Mouse (Mus musculus): ENCODE data around the gene Lif. TPM values are rescaled to one million over a fixed set of nuclear protein-coding genes. Genes with fewer than 3 reads are reported as not detected.

The Lif gene
- polyA plus RNA-seq, 1 experiment, result 0.67 TPM

DNA sequence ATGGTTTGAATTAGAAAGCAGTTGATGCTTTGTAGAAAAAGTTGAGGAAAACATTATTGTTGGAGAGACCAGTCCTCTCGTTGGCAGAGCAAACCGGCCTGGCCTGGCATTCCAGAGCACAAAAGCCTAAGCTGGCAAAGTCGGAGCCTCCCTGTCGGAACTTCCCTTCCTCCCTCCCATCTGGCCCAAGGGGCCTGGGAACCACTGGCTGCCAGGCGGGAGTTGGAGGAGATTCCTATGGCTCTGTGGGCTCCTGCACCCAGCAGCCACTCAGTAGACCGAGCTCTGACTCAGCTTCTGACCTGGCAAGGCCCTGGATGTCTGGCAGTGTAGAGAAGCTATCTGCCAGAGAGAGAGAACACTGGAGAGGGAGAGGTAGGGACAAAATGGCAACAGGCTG lies 34.3 kb downstream of the Lif start:
- Histone ChIP-seq H3K27ac (ENCODE audit: insufficient read depth, low read depth, low read length) (no peak overlapping the region), H3K4me1 (ENCODE audit: control insufficient read depth, insufficient read depth, low read length) (peaks cover 10% of the 10 kb centered on the region; the same call in 1 of the 2 replicates), H3K4me3 (ENCODE audit: insufficient read depth, low read depth, low read length) (no peak overlapping the region), H3K36me3 (ENCODE audit: control insufficient read depth, insufficient read depth, low read length) (no peaks in the 10 kb centered on the region), H3K27me3 (replicated peaks; ENCODE audit: control insufficient read depth, insufficient read depth, low read length) (no peaks in the 10 kb centered on the region)
- DNase-seq, result no peak
- TF ChIP-seq POLR2A (IDR thresholded peaks at IDR 0.05; ENCODE audit: low read depth, low read length) (no peak), CTCF (conservative IDR thresholded peaks at IDR 0.05; ENCODE audit: insufficient read depth, insufficient read length, low read depth, low read length) (no peak)
- 70% methylated on average over 6 of the region's 6 CpGs for WGBS

GRCm38 (mm10) chr11:4292224-4292887 lies 35.0 kb downstream of the Lif start:
- 72% methylated on average over 8 of the region's 8 CpGs for WGBS

GRCm38 (mm10) chr11:4292888-4293247 lies 35.5 kb downstream of the Lif start:
- TF ChIP-seq CTCF (conservative IDR thresholded peaks at IDR 0.05; ENCODE audit: insufficient read depth, insufficient read length, low read depth, low read length) (no peak), POLR2A (IDR thresholded peaks at IDR 0.05; ENCODE audit: low read depth, low read length) (no peak)
- Histone ChIP-seq H3K4me3 (ENCODE audit: insufficient read depth, low read depth, low read length) (no peak overlapping the region), H3K27me3 (replicated peaks; ENCODE audit: control insufficient read depth, insufficient read depth, low read length) (no peaks in the 10 kb centered on the region), H3K27ac (ENCODE audit: insufficient read depth, low read depth, low read length) (no peak overlapping the region), H3K36me3 (ENCODE audit: control insufficient read depth, insufficient read depth, low read length) (no peaks in the 10 kb centered on the region), H3K4me1 (ENCODE audit: control insufficient read depth, insufficient read depth, low read length) (peaks cover 10% of the 10 kb centered on the region; the same call in 1 of the 2 replicates)
- WGBS, result 80% methylated on average over 6 of the region's 6 CpGs
- DNase-seq, result peak; percentile 33

More at GRCm38 (mm10) chr11:4292224-4292887, 35.0 kb downstream of the Lif start:
- peaks cover 10% of the 10 kb centered on the region; the same call in 1 of the 2 replicates for H3K4me1 ChIP-seq (ENCODE audit: control insufficient read depth, insufficient read depth, low read length)
- H3K27me3 ChIP-seq (replicated peaks; ENCODE audit: control insufficient read depth, insufficient read depth, low read length), result no peaks in the 10 kb centered on the region
- H3K36me3 ChIP-seq (ENCODE audit: control insufficient read depth, insufficient read depth, low read length), result no peaks in the 10 kb centered on the region
- DNase-seq, result no peak
- no peak overlapping the region for H3K4me3 ChIP-seq (ENCODE audit: insufficient read depth, low read depth, low read length)
- H3K27ac ChIP-seq (ENCODE audit: insufficient read depth, low read depth, low read length), result no peak overlapping the region
- no peak for TF ChIP-seq POLR2A (IDR thresholded peaks at IDR 0.05; ENCODE audit: low read depth, low read length)
- no peak for TF ChIP-seq CTCF (conservative IDR thresholded peaks at IDR 0.05; ENCODE audit: insufficient read depth, insufficient read length, low read depth, low read length)

DNA sequence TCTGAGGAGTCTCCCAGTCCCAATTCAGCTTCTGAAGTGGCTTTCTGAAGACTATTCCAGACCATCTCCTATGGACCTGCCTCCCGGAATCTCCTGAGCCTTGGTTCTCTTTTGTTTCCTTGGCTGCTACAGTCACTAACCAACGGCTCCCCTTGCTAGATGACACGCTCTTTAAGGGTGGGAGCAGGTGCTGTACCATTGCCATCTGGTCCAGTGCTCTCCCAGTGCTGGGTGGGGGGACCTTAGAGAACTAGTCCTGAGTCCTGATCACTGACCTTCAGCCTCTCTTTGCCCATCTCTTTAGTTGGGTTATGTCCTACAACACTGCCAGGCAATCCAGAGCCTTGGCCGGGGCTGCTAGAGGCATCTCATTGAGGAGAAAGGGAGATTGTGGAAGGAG lies 36.1 kb downstream of the Lif start:
- no peaks in the 10 kb centered on the region for H3K27me3 ChIP-seq (replicated peaks; ENCODE audit: control insufficient read depth, insufficient read depth, low read length)
- peaks cover 11% of the 10 kb centered on the region; the same call in 1 of the 2 replicates for H3K4me1 ChIP-seq (ENCODE audit: control insufficient read depth, insufficient read depth, low read length)
- no peak overlapping the region for H3K4me3 ChIP-seq (ENCODE audit: insufficient read depth, low read depth, low read length)
- no peak overlapping the region for H3K27ac ChIP-seq (ENCODE audit: insufficient read depth, low read depth, low read length)
- no peak for TF ChIP-seq POLR2A (IDR thresholded peaks at IDR 0.05; ENCODE audit: low read depth, low read length)
- TF ChIP-seq CTCF (conservative IDR thresholded peaks at IDR 0.05; ENCODE audit: insufficient read depth, insufficient read length, low read depth, low read length), result no peak
- no peak for DNase-seq
- H3K36me3 ChIP-seq (ENCODE audit: control insufficient read depth, insufficient read depth, low read length), result no peaks in the 10 kb centered on the region
- WGBS, result 90% methylated on average over 4 of the region's 4 CpGs

DNA sequence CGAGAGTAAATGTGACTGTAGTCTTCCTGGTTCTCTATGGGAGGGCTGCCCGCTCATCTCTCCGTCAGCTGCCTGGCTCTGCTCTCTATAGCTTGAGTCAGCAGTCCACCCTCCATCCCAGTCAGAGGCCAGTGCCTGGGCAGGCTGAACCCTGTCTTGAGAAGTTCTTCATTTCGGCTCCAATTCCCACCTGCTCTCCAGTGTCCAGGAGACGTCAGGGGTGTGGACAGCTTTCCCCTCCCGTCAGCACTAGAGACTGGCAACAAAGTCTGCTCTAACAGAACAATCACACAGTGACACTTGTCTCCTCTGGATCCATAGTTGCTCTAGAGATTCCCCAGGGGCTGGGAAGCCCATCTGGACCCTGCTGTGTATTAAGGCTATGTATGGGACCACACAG lies 36.7 kb downstream of the Lif start:
- no peak overlapping the region for H3K4me3 ChIP-seq (ENCODE audit: insufficient read depth, low read depth, low read length)
- TF ChIP-seq POLR2A (IDR thresholded peaks at IDR 0.05; ENCODE audit: low read depth, low read length) (no peak), CTCF (conservative IDR thresholded peaks at IDR 0.05; ENCODE audit: insufficient read depth, insufficient read length, low read depth, low read length) (no peak)
- DNase-seq, result no peak
- H3K27me3 ChIP-seq (replicated peaks; ENCODE audit: control insufficient read depth, insufficient read depth, low read length), result no peaks in the 10 kb centered on the region
- no peaks in the 10 kb centered on the region for H3K36me3 ChIP-seq (ENCODE audit: control insufficient read depth, insufficient read depth, low read length)
- 86% methylated on average over 6 of the region's 6 CpGs for WGBS
- H3K4me1 ChIP-seq (ENCODE audit: control insufficient read depth, insufficient read depth, low read length), result peaks cover 16% of the 10 kb centered on the region
- no peak overlapping the region for H3K27ac ChIP-seq (ENCODE audit: insufficient read depth, low read depth, low read length)

DNA sequence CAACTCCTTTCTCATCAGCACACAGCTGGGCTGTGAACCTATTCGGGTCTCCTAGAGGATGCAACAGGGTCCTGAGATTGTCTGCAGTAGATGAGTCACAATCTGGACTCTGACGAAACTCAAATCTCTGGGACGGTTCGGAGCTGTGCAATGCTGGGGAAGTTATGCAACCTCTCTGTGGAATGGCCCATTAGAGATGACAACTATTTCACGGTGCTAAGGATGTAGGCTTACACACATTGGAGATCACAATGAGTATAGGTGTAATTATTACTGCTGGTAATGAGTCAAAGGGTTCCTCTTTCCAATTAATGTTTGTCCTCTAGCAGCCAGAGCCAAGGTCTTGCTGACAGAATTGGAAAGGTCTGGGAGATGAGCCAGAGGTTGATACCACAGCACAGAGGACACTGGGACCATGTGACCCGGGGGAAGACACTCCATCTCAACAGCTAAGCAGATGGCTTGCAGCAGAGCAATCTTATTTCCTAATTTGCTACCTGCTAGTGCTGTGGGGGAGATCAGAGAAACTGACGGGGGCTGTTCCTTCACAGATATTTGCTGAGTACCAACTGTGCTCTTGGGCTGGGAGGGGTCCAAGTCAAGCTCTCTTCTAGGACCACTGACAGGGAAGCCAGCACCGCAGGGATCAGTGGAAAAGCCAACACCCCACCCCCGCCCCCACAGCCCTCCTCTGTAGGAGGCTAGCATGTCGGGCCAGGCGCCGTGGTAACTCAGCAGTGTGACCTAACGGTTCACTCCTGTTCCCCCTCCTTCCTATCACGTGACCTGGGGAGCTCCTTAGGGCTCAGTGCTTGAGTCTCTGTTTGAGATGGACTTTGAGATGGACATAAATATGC lies 37.4 kb downstream of the Lif start:
- no peak for TF ChIP-seq CTCF (conservative IDR thresholded peaks at IDR 0.05; ENCODE audit: insufficient read depth, insufficient read length, low read depth, low read length)
- no peak for TF ChIP-seq POLR2A (IDR thresholded peaks at IDR 0.05; ENCODE audit: low read depth, low read length)
- Histone ChIP-seq H3K4me1 (ENCODE audit: control insufficient read depth, insufficient read depth, low read length) (peaks cover 21% of the 10 kb centered on the region), H3K27ac (ENCODE audit: insufficient read depth, low read depth, low read length) (no peak overlapping the region), H3K27me3 (replicated peaks; ENCODE audit: control insufficient read depth, insufficient read depth, low read length) (no peaks in the 10 kb centered on the region), H3K4me3 (ENCODE audit: insufficient read depth, low read depth, low read length) (no peak overlapping the region), H3K36me3 (ENCODE audit: control insufficient read depth, insufficient read depth, low read length) (no peaks in the 10 kb centered on the region)
- DNase-seq, result peak; percentile 73
- 35% methylated on average over 14 of the region's 14 CpGs for WGBS

Measured in kidney, adult 2 months (tissue).